Mouse (Mus musculus) lung, embryonic 14.5 days (tissue): ENCODE data around the gene Fndc3b. TPM values are rescaled to one million over a fixed set of nuclear protein-coding genes. Genes with fewer than 3 reads are reported as not detected.

ENCODE experiments used
- ATAC-seq: fragments of 200-750 bp; cut with Nextera tagmentation; 2 replicates; pipeline ENCODE4 v1.8.0; 2017; ENCODE audit warnings: mild to moderate bottlenecking, moderate TSS enrichment, moderate library complexity; ENCODE audit not compliant: insufficient read depth
- DNase-seq: peaks from one replicate; pipeline ENCODE4 v3.0.0-alpha.2; 2015
- H3K27ac ChIP-seq: fragments of 300-500 bp; sonication (generic); 2 replicates; pipeline ENCODE4 v1.5.1; 2014; ENCODE audit warnings: low read depth, mild to moderate bottlenecking, moderate library complexity
- H3K27me3 ChIP-seq: fragments of 300-500 bp; sonication (generic); 2 replicates; pipeline ENCODE4 v1.6.1; 2014; ENCODE audit warnings: low read length, control low read depth; ENCODE audit not compliant: insufficient read depth
- H3K36me3 ChIP-seq: fragments of 300-500 bp; sonication (generic); 2 replicates; pipeline ENCODE4 v1.6.1; 2014; ENCODE audit warnings: control low read depth; ENCODE audit not compliant: insufficient read depth
- H3K4me1 ChIP-seq: fragments of 300-500 bp; sonication (generic); 2 replicates; pipeline ENCODE4 v1.6.1; 2014; ENCODE audit warnings: antibody characterized with exemption, control low read depth; ENCODE audit not compliant: insufficient read depth
- H3K4me2 ChIP-seq: fragments of 300-500 bp; sonication (generic); 2 replicates; pipeline ENCODE4 v1.6.1; 2014; ENCODE audit warnings: mild to moderate bottlenecking
- H3K4me3 ChIP-seq: fragments of 300-500 bp; sonication (generic); 2 replicates; pipeline ENCODE4 v1.5.1; 2014; ENCODE audit warnings: low read depth, low read length
- H3K9ac ChIP-seq: fragments of 300-500 bp; sonication (generic); 2 replicates; pipeline ENCODE4 v1.6.1; 2014
- H3K9me3 ChIP-seq: fragments of 300-500 bp; sonication (generic); 2 replicates; pipeline ENCODE4 v1.6.1; 2016; ENCODE audit warnings: low read depth, low read length, control low read depth
- CTCF ChIP-seq: IDR thresholded peaks from 2 replicates; pipeline ENCODE4 v1.5.1; 2016; ENCODE audit warnings: antibody characterized with exemption, low read depth
- WGBS: fragments of 180-500 bp; shearing (Covaris S2); extraction: QIAGEN DNeasy Blood & Tissue Kit; methylation state at CpG from one replicate; pipeline ENCODE4 v1.1.7; 2014; 5-methylcytosine and 5-hydroxymethylcytosine counted together
- polyA plus RNA-seq: library from polyadenylated mRNA; unstranded; fragments of >200 nt; fragmentation: Nextera tagmentation; extraction: Ambion mirVana; gene quantifications from 2 replicates; pipeline ENCODE4 v1.2.1, GENCODE M21; 2014

Gene Fndc3b
- polyA plus RNA-seq, 1 experiment from 2014 or later: 37.1 TPM

- Histone ChIP-seq H3K9me3 (no peaks in the 10 kb centered on the region), H3K4me2 (no peak overlapping the region), H3K36me3 (peaks cover 11% of the 10 kb centered on the region), H3K4me3 (no peak overlapping the region), H3K27me3 (no peaks in the 10 kb centered on the region), H3K4me1 (no peaks in the 10 kb centered on the region), H3K27ac (no peak overlapping the region), H3K9ac (no peak overlapping the region)
- 79% methylated on average over 4 of the region's 4 CpGs for WGBS
- no peak for DNase-seq
- ATAC-seq: no peak
- no peak for TF ChIP-seq CTCF
Observed at GRCm38 (mm10) chr3:27557100-27558004, 153.8 kb downstream of the Fndc3b start.

GRCm38 (mm10) chr3:27555401-27555940 lies 155.6 kb downstream of the Fndc3b start:
- no peak for TF ChIP-seq CTCF
- H3K36me3 ChIP-seq: peaks cover 11% of the 10 kb centered on the region
- 85% methylated on average over 3 of the region's 3 CpGs for WGBS
- H3K4me3 ChIP-seq: no peak overlapping the region
- H3K27ac ChIP-seq: no peak overlapping the region
- no peaks in the 10 kb centered on the region for H3K27me3 ChIP-seq
- no peak for DNase-seq
- no peak overlapping the region for H3K9ac ChIP-seq
- H3K9me3 ChIP-seq: no peaks in the 10 kb centered on the region
- ATAC-seq: no peak
- no peak overlapping the region for H3K4me2 ChIP-seq
- no peaks in the 10 kb centered on the region for H3K4me1 ChIP-seq

GRCm38 (mm10) chr3:27554325-27554724 lies 156.8 kb downstream of the Fndc3b start:
- H3K9me3 ChIP-seq: no peaks in the 10 kb centered on the region
- H3K9ac ChIP-seq: no peak overlapping the region
- H3K27me3 ChIP-seq: no peaks in the 10 kb centered on the region
- peaks cover 17% of the 10 kb centered on the region for H3K36me3 ChIP-seq
- DNase-seq (no peak), ATAC-seq (no peak)
- TF ChIP-seq CTCF: no peak
- WGBS: 79% methylated on average over 3 of the region's 3 CpGs
- no peak overlapping the region for H3K4me3 ChIP-seq
- H3K4me2 ChIP-seq: no peak overlapping the region
- H3K4me1 ChIP-seq: no peaks in the 10 kb centered on the region
- no peak overlapping the region for H3K27ac ChIP-seq

GRCm38 (mm10) chr3:27553781-27554180 lies 157.3 kb downstream of the Fndc3b start:
- TF ChIP-seq CTCF: no peak

GRCm38 (mm10) chr3:27551005-27551404 lies 160.1 kb downstream of the Fndc3b start:
- TF ChIP-seq CTCF: no peak
- WGBS: 84% methylated on average over 3 of the region's 3 CpGs
- DNase-seq (no peak), ATAC-seq (no peak)
- no peak overlapping the region for H3K4me2 ChIP-seq
- H3K4me3 ChIP-seq: no peak overlapping the region
- no peak overlapping the region for H3K27ac ChIP-seq
- H3K9me3 ChIP-seq: no peaks in the 10 kb centered on the region
- H3K4me1 ChIP-seq: no peaks in the 10 kb centered on the region
- no peaks in the 10 kb centered on the region for H3K27me3 ChIP-seq
- H3K36me3 ChIP-seq: peaks cover 21% of the 10 kb centered on the region
- no peak overlapping the region for H3K9ac ChIP-seq

More at GRCm38 (mm10) chr3:27553781-27554180, 157.3 kb downstream of the Fndc3b start:
- Histone ChIP-seq H3K9ac (no peak overlapping the region), H3K4me3 (no peak overlapping the region), H3K27me3 (no peaks in the 10 kb centered on the region), H3K9me3 (no peaks in the 10 kb centered on the region), H3K36me3 (peaks cover 19% of the 10 kb centered on the region), H3K27ac (no peak overlapping the region), H3K4me1 (no peaks in the 10 kb centered on the region), H3K4me2 (no peak overlapping the region)
- 80% methylated on average over 3 of the region's 3 CpGs for WGBS
- no peak for ATAC-seq
- DNase-seq: no peak

- H3K36me3 ChIP-seq: peaks cover 15% of the 10 kb centered on the region
- peak; percentile 32 for DNase-seq
- WGBS: 97% methylated on average over 1 of the region's 1 CpGs
Observed at GRCm38 (mm10) chr3:27550409-27550808, 160.7 kb downstream of the Fndc3b start.

GRCm38 (mm10) chr3:27545651-27546050 lies 165.5 kb downstream of the Fndc3b start:
- no peak overlapping the region for H3K4me2 ChIP-seq
- WGBS: 79% methylated on average over 3 of the region's 3 CpGs
- peaks cover 19% of the 10 kb centered on the region; the same call in 1 of the 2 replicates for H3K36me3 ChIP-seq
- DNase-seq (no peak), ATAC-seq (no peak)
- no peaks in the 10 kb centered on the region for H3K9me3 ChIP-seq
- H3K4me1 ChIP-seq: no peaks in the 10 kb centered on the region
- H3K27me3 ChIP-seq: no peaks in the 10 kb centered on the region
- no peak overlapping the region for H3K27ac ChIP-seq
- H3K4me3 ChIP-seq: no peak overlapping the region
- TF ChIP-seq CTCF: no peak
- no peak overlapping the region for H3K9ac ChIP-seq

More at GRCm38 (mm10) chr3:27550409-27550808, 160.7 kb downstream of the Fndc3b start:
- Histone ChIP-seq H3K27ac (no peak overlapping the region), H3K4me3 (no peak overlapping the region), H3K4me2 (no peak overlapping the region), H3K9me3 (no peaks in the 10 kb centered on the region), H3K27me3 (no peaks in the 10 kb centered on the region), H3K4me1 (no peaks in the 10 kb centered on the region), H3K9ac (no peak overlapping the region)
- peak; percentile 29; the same call in 1 of the 2 replicates for TF ChIP-seq CTCF
- no peak for ATAC-seq
